Mouse (Mus musculus) natural killer cell, adult 2 months (primary cell): Measurements from ENCODE around the gene Rtl1.

Experiments used
- DNase-seq, 2 experiments: peaks; one replicate each; pipeline ENCODE4 v3.0.0; 2022; ENCODE audit warnings: low spot score in 2 of 2

The Rtl1 gene

GRCm38 (mm10) chr12:109572259-109572658, 27.9 kb downstream of the Rtl1 start:
- DNase-seq: no peak

- no peak for DNase-seq
These were observed 39.9 kb downstream of the Rtl1 start for GRCm38 (mm10) chr12:109560111-109560695.

DNA sequence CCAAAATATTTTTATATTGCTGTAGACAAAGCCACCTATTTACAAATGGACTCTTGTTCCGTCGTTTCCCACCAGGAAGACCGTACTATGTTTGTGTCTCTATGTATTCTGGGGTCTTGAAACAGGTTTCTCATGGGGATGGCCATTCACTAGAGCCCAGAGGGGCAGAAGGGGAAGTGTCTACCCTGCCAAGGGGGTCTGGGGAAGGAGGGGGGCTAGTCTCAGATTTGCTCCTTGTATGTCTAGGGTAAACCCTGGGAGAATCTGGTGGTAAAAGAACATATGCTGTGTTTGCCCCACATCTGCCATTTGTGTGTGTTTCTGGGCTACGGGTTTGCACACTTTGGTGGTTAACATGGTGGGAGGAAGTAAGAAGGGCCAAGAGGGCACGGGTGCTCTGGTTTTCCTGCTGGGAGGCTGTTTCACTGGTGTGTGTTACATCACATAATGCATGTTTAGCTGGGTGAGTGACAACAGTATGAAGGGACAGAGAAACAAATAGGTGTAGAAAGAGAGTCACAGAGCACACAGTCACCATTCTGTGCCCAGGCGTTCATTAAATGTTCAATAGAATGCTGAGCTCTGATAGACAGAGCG, 41.1 kb downstream of the Rtl1 start:
- DNase-seq: no peak

- DNase-seq: no peak
These were observed 41.8 kb downstream of the Rtl1 start for GRCm38 (mm10) chr12:109558226-109558824.

DNA sequence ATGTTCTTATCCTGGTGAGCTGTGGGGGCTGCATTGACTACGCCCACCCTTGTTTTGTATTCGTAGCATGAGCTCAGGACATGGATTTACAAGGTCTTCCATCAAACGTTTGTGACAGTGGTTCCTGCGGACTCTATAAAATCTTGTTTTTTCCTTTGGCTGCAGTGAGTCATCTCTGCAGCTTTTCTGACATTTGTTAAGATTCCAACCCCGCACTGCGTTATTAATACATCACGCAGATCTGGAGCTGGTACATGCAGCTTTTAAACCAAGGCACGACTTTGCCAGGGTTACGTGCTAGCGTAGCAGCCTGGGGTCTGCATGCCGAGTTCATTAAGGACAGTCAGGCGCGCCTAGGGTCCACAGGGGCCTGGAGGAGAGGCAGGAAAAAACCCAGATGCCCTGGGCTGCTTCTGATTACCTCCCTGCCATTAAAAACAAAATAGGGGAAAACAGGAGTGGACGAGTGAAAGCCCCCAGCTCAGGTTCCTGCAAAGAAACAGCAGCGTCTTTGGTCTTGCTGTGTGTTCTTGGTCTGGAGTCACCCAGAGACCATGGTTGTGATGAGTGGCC, 44.2 kb downstream of the Rtl1 start:
- no peak for DNase-seq

- no peak for DNase-seq
These were observed 46.6 kb downstream of the Rtl1 start for GRCm38 (mm10) chr12:109553568-109553967.

- no peak for DNase-seq
These were observed 47.2 kb downstream of the Rtl1 start for GRCm38 (mm10) chr12:109552754-109553525.

DNA sequence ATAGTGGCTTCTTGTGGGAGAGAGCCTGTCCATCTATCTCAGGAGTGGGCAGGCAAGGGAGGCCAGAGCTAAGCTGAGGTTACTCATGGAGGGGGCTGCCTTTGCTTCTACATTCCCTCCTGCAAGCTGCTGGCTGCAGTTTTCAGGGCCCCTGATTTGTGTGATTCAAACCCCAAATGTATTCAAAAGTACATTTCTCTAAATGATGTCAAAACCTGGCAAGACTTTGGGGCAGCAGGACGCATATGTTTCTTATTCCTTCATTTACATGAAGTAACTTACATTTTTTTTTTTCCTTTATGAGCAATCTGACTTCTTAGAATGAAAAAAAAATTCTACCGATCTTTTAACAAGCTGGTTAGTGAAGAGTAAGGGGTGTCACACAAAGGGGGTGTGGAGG, 48.4 kb downstream of the Rtl1 start:
- DNase-seq: no peak

DNA sequence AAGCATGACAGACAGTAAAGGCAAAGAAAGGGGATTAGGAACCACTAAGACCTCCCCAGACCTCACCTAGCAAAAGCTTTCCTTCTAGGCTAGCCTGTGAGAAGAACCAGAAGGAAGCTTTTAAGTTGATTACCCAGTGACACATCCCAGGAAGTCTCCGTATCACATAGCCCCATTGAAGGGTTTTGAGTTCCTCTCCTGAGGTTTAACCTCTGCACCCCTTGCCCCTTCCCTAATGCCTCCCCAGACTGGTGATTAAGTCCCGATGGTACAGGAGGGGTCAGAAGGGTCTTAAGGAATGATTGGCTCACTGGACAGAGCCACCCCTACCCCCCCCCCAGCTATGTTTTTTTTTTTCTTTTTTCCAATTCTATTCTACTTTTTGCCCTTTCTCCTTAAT, 53.0 kb downstream of the Rtl1 start:
- no peak for DNase-seq

DNA sequence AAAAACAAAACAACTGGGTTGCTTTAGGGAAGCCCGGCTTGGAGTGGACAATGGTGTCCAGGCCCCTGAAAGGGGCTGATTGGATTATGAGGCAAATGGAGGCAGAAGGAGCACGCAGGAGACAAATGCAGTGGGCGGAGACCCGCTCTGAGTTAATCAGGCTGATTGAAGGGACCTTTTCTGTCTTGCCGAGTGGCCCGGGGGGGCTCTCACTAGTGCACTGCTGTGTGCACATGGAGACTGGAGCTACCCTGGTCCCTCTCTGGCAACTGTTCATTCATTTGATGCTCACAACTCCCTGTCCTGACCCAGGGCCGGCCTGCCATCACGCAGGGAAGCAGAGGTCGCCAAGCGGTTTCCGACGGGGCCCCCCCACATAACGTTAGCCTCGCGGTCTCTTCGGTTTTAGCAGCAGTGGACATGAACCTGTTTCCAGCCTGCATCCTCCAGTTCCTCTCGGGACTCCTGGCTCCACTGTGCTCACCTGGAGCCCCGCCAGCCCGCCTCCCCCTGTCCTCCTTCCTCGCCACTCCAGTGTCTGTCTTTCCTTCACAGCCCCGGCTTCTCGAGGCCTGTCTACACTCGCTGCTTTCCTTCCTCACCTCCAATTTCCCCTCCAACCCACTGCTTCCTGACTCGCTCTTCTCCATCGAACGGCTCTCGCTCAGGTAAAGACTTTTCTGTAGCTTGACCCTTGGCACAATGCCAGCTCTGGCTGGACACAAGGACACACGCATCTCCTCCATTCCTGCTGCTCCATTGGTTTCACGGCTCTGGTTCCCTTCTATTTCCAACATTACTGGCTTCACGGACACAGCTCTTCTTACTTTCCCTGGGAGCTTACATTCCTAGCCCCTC, 54.0 kb downstream of the Rtl1 start:
- DNase-seq: no peak

GRCm38 (mm10) chr12:109543281-109543923, 56.7 kb downstream of the Rtl1 start:
- no peak for DNase-seq

DNA sequence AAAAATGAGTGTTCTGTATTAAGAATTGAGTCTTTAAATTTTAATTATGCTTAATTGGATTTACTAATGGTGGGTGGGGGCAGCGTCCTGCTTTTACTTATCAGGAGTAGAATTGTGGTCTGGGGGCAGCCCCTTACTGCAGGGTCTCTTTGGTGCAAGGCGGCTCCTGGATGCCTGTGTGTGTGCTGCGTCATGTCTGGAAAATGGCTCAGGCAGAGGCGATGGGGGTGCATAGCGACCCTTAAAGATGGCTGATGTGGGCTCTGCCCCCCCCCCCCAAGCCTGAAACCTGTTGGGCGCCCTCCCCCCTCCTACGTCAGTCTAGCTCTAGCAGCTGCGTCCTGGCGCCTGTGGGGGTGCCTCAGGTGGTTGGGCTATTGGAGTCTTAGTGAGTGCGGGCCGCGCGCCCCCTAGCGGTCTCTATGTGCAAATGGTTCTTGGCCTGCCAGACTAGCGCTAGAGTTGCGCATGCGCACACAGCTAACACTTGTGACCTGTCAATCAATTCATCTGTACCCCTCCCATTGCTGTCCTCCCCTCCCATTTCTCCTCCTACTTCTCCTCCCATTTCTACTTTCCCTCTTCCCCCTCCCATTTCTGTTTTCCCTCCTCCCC, 57.4 kb downstream of the Rtl1 start:
- DNase-seq: peak; percentile 12 to 52

DNA sequence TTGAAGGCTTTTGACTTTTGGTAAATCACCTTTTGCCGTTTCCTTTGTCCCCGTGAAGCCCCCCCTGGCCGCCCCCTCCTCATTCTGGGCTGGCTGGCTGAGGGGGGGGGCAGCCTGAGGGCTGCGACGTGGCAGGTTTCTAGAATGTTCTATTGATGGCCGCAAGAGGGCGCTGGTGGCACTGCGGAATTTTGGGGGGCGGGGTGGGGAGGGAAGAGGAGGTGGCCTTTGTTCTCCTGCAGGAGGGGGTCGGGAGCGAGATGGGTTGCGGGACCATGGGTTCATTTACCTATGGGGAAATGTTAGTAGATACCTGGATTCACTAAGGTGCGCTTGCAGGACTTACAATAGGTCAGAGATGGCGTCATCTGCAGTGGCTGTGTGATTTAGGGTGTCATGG, 58.1 kb downstream of the Rtl1 start:
- no peak for DNase-seq

DNA sequence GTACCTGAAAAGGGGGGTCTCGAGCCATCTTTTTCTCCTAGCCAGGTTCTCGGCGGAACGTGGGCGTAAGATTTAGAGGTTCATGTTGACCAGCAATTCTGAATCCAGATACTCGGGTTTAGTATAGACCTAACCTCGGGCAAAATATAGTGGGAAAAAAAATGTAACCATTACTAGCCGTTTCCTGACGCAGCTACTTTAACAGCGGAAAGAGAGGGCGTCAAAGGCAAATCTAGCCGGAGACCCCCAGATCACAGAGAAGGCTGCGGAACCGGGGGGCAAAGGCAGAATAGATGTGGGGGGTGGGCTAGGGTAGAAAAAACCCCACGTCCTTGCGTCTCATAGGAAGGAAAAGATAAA, 58.6 kb downstream of the Rtl1 start:
- no peak for DNase-seq

- no peak for DNase-seq
These were observed 59.2 kb downstream of the Rtl1 start for GRCm38 (mm10) chr12:109540739-109541539.

GRCm38 (mm10) chr12:109539950-109540349, 60.2 kb downstream of the Rtl1 start:
- no peak for DNase-seq
